Mouse (Mus musculus) ovary, adult 2 months (tissue): ENCODE measurements around the gene Gstt2. TPM values are rescaled to one million over a fixed set of nuclear protein-coding genes. Genes with fewer than 3 reads are reported as not detected.

ENCODE experiments used
- polyA plus RNA-seq: library from polyadenylated mRNA; depleted of rRNA; stranded (reverse); fragments of >200 nt; gene quantifications from 2 replicates; pipeline ENCODE4 v1.2.3, GENCODE M21; 2012; rRNA removed

Gstt2 gene
- polyA plus RNA-seq, result 128 and 153 TPM in 2 replicates

GRCm38 (mm10) chr10:75837248-75837759 is at the start of gene Gstt2:
Gene Gstt2, minus strand, starts transcription at chr10:75837424.

DNA sequence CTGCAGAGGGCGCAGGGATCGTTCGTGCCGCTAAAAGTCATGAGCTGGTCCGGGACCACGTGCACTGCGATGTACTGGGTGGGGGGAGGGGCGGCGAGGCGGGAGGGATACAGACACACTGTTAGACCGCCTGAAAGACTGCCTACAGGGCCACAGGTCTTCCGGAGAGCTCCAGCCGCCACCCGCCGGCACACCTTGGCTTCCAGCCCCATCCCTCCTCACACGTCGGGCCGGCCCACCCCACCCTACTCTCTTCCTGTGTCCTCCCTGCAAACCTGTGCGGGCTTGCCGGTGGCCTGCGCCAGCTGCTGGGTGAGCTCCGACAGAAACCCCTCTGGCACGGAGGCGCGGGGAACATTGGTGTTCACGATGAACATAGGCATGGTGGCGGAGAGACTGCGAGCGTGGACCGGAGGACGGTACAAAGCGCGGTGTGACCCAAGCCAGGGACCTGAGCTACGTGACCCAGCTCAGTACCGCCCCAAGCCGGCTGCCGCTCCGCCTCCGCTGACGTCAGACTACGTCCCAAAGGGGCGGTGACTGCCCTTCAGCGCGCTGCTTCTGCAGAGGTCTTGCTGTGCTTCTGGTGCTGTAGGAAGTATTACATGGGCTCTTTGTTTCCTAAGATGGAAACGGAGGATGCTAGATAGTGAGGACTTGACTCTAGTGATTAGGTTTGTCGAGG is 22.7 kb upstream of the Gstt2 start, which contains the start of gene Mif:
Gene Mif, minus strand, starts transcription at position 455 of the 685 bp plus-strand sequence.

GRCm38 (mm10) chr10:75822443-75822842 is 14.8 kb downstream of the Gstt2 start, which contains the start of gene Gstt4:
Gene Gstt4, minus strand, starts transcription at chr10:75822543.

DNA sequence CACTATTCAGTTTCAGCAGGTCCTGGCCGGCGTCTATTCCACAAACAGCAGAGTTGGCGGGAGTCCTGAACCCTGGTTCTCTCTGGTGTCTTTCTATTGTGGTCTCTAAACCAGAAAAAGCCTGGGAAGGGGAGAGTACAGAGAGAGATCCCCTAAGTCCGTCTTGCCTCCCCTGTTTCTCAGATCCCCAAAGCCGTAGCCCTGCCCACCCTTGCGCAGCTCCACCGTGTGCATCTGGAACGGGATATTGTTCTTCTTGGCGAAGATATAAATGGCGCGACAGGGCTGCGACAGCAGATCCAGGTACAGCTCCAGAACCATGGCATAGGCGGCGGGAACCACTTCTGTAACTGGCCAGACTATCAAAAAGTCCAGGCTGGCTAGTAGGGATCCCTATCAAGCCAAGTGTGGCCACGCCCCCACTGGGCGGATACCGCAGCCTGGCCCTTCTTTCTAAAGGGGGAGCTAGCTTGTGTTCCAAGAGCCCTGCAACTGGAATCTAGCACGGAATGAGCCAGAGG is 39.0 kb downstream of the Gstt2 start, which contains the start of gene Gstt1:
Gene Gstt1, minus strand, starts transcription at position 409 of the 521 bp plus-strand sequence.

Other genes with a start within 250 kb of the Gstt2 start
- 193 and 207 TPM in 2 replicates for gene Ggt5, start 248.1 kb downstream of the Gstt2 start, polyA plus RNA-seq
- gene Susd2, start 193.4 kb downstream of the Gstt2 start, polyA plus RNA-seq, result 26.6 and 31.3 TPM in 2 replicates
- 88.4 and 103 TPM in 2 replicates for gene Cabin1, start 73.1 kb downstream of the Gstt2 start, polyA plus RNA-seq
- 54.5 and 72.3 TPM in 2 replicates for gene Ddt, start 64.0 kb downstream of the Gstt2 start, polyA plus RNA-seq
- 0.26 TPM in 1 of 2 replicates, not detected in the other for gene Gm20441, start 56.5 kb downstream of the Gstt2 start, polyA plus RNA-seq
- gene Gstt3, start 56.0 kb downstream of the Gstt2 start, polyA plus RNA-seq, result 21.2 and 24.0 TPM in 2 replicates
- gene Gstt1, start 38.8 kb downstream of the Gstt2 start, polyA plus RNA-seq, result 91.9 and 118 TPM in 2 replicates
- gene Gstt4, start 14.9 kb downstream of the Gstt2 start, polyA plus RNA-seq, result not detected in 2 replicates
- gene Mif, start 22.8 kb upstream of the Gstt2 start, polyA plus RNA-seq, result 3,406 and 5,173 TPM in 2 replicates
- 448 and 721 TPM in 2 replicates for gene Derl3, start 56.0 kb upstream of the Gstt2 start, polyA plus RNA-seq
- gene Smarcb1, start 84.2 kb upstream of the Gstt2 start, polyA plus RNA-seq, result 79.8 and 80.7 TPM in 2 replicates
- 1,064 and 1,290 TPM in 2 replicates for gene Chchd10, start 95.7 kb upstream of the Gstt2 start, polyA plus RNA-seq
- gene Mmp11, start 99.1 kb upstream of the Gstt2 start, polyA plus RNA-seq, result 410 and 417 TPM in 2 replicates
- gene Gm867, start 103.2 kb upstream of the Gstt2 start, polyA plus RNA-seq, result 16.5 and 18.1 TPM in 2 replicates
- gene Vpreb3, start 105.6 kb upstream of the Gstt2 start, polyA plus RNA-seq, result 83.7 and 92.0 TPM in 2 replicates
- gene Gm5134, start 117.1 kb upstream of the Gstt2 start, polyA plus RNA-seq, result 0.14 and 0.25 TPM in 2 replicates
- gene Zfp280b, start 195.2 kb upstream of the Gstt2 start, polyA plus RNA-seq, result 18.8 and 24.1 TPM in 2 replicates